Mouse (Mus musculus) embryo, embryonic 11 days (tissue): ENCODE results near the gene Lrrc8b.
A peak's percentile ranks its signal among the peaks of the same experiment; 100 is the strongest.

ENCODE experiments used
- DNase-seq: peaks from one replicate; pipeline ENCODE4 v3.0.0-alpha.2; 2015

Lrrc8b gene

GRCm38 (mm10) chr5:105415198-105415791, at the start of gene Lrrc8b:
TSS of gene Lrrc8b (plus strand) at chr5:105415775.
- DNase-seq, result peak; percentile 96

DNA sequence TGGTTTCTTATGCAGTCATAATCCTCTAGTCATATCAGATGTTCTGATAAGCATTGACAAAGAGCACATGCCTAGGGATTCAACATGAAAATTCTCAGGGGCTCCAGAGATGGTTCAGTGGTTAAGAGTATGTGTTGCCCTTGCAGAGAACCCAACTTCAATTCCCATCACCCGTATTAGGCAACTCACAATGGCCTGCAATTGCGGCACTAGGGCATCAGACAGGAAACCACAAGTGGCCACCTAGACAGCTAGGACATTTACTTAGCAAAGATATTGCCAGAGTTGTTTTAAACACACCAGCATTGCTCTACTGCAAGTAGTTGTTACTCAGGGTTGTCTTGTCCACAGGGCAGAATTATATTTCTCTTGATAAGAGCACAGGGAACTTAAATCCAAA, 34.1 kb upstream of the Lrrc8b start:
- no peak for DNase-seq

DNA sequence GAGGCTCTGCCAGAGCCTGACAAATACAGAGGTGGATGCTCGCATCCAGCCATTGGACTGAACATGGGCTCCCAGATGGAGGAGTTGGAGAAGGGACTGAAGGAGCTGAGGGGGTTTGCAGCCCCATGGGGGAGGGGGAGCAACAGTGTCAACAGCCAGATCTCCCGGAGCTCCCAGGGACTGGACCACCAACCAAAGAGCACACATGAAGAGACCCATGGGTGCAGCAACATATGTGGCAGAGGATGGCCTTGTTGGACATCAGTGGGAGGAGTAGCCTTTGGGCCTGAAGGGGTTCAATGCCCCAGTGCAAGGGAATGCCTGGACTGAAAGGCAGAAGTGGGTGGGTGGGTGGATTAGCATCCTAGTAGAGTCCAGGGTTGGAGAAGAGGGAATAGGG, 25.2 kb upstream of the Lrrc8b start:
- no peak for DNase-seq

- DNase-seq, result no peak
Observed at GRCm38 (mm10) chr5:105393731-105394130, 21.8 kb upstream of the Lrrc8b start.

GRCm38 (mm10) chr5:105395188-105395587, 20.4 kb upstream of the Lrrc8b start:
- DNase-seq, result no peak

GRCm38 (mm10) chr5:105398966-105399365, 16.6 kb upstream of the Lrrc8b start:
- no peak for DNase-seq

- DNase-seq, result peak; percentile 84
Observed at GRCm38 (mm10) chr5:105399631-105400423, 15.7 kb upstream of the Lrrc8b start.

- peak; percentile 39 for DNase-seq
Observed at GRCm38 (mm10) chr5:105400424-105401375, 14.9 kb upstream of the Lrrc8b start.

GRCm38 (mm10) chr5:105401536-105401935, 14.0 kb upstream of the Lrrc8b start:
- DNase-seq, result no peak

GRCm38 (mm10) chr5:105404961-105405360, 10.6 kb upstream of the Lrrc8b start:
- peak; percentile 86 for DNase-seq

- no peak for DNase-seq
Observed at GRCm38 (mm10) chr5:105407661-105408060, 7.9 kb upstream of the Lrrc8b start.

GRCm38 (mm10) chr5:105409092-105409491, 6.5 kb upstream of the Lrrc8b start:
- no peak for DNase-seq

- no peak for DNase-seq
Observed at GRCm38 (mm10) chr5:105410521-105411293, 4.9 kb upstream of the Lrrc8b start.

- DNase-seq, result no peak
Observed at GRCm38 (mm10) chr5:105411294-105411570, 4.3 kb upstream of the Lrrc8b start.

DNA sequence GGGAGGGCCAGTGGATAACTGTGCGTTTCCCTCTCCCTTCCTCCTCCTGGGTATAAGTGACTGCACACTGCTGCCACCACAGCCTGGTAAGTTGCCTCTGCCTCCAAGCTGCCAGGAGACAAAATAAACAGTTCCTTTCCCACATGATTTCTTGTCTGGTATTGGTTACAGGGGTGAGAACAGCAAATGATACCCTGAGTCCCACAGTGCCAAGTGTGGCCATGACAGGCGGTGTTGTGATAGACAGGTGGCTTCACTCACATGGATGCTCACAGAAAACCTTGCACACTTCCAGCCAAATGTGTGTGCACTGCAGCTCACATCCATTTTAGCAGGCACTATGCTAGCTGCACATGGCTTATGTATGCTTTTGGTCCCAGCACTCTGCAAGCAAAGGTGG, 3.8 kb upstream of the Lrrc8b start:
- no peak for DNase-seq

- no peak for DNase-seq
Observed at GRCm38 (mm10) chr5:105412634-105413033, 2.9 kb upstream of the Lrrc8b start.

DNA sequence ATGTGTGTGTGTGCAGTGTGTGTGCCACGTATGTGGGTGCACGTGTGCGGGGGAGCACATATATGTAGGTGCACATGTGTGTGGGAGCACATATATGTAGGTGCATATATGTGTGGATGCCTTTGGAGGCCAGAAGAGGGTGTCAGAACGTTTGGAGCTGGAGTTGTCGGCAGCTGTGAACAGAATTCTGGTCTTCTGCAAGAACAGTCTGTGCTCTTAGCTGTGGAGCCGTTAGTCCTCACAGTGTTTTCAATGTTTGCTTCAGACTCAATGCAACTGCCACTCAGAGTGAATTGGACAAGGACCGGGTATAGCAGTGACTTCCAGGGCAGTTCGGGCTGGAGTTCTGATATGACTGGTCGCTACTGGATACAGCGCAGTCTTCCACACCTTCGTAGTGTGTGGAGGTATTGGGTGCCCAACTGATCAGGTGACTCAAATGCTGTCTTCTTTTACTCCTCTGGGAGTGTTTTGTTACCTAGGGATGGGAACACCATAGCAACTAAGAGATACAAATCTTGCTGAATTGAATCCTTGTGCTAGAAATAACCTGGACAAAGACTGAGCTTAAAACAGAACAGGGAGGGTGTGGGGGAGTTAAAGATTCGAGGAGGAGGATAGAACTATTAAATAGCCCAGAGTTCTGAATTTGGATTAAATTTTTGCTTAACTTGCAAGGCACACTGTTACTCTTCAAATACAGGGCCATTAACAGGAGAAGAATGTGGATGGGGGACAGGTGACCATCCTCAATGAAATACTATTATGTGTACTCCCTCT, 1.0 kb upstream of the Lrrc8b start:
- DNase-seq, result no peak

DNA sequence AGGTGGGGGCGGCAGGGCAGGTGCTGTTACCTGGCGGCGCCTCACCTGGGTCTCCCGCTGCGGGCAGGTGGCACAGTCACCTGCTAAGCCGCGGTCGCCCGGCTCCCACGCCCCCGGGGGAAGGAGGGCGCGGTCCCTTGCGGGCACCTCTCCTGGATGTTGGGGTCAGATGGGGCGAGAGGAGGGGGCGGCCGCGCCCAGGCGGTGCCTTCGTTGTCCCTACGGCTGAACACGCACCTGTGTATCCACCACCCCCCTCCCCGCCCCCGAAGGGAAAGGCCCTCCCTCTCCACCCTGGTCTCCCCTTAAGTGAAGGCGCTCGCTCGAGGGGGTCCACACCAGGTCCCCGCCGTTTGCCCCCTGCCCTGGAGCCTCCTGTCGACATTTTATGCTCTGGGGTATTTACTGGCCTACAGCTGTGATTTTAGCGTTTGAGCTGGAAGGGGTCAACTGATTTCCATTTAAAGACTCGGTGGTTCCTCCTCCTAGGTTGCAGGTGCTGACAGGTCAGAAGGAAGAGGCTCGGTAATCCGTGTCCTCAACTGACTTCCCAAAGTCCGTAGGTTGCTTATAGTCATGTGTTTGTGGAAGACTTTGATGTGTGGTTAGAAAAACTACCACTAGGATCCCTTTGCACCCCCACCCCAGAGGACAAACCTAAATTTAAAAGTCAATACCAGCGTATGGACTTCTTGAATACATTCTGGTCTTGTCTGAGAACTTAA, 538 bp downstream of the Lrrc8b start:
- peak; percentile 30 for DNase-seq

- no peak for DNase-seq
Observed at GRCm38 (mm10) chr5:105417217-105417616, 1.6 kb downstream of the Lrrc8b start.

DNA sequence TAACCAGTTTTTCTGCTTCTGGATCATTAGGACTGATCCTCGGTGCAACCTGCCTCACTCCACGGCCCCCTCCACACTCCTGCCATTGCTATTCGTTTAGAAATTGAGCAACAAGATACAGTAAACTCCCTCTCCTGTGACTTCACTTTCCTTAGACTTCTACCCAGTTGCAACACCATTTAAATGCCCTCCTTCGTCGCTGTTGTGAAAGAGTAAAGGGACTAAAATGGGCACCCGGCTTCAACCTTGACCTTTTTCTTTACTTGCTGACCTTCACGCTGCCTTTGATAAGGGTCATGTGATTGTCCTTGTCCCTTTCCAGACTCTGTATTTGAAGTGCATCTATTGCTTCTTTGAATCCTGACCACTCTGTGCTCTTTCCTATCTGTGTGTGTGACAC, 2.8 kb downstream of the Lrrc8b start:
- no peak for DNase-seq

GRCm38 (mm10) chr5:105418851-105419250, 3.3 kb downstream of the Lrrc8b start:
- DNase-seq, result no peak
